In the genomic region with DNA sequence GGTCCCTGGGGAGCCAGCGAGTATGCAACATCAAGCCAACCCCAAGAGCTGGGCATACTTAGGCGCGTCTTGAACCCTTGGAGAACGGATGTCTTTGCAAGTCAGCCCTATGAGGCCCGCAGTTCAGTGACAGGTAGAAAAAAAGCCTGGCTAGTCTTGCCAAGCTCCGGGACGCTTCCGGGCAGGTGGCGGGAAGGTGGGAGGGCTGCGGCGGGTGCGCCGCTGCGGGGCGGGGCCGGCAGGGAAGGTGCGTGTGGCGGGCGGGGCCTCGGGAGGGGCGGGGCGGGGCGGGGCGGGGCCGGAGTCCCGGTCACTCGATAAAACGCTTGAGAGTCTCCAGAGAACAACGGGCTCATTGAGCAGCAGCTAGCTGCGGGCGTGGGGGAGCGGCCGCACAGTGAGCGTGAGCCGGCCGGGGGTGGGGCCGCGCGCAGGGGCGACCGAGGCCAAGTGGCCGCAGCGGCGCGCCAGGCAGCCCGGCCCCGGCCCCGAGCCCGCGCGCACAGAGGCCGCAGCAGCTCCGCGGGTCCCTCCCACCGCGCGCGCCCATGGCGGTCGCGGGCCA, we compare ENCODE assay signal across 8 mouse cellular contexts. TPM values are rescaled to one million over a fixed set of nuclear protein-coding genes. Genes with fewer than 3 reads are reported as not detected.
DNase-seq lines count a peak whose midpoint lies in the region; ATAC-seq and TF ChIP-seq lines count a peak whose summit lies in the region.

No protein-coding gene starts in this region.

- peak; percentile 82 for ATAC-seq in CD4-positive, CD25-positive, alpha-beta regulatory T cell, adult 4 months
- ATAC-seq in embryonic facial prominence, embryonic 14.5 days (ENCODE audit: low read depth): peak; percentile 92
- peak; percentile 88 for ATAC-seq in heart, embryonic 11.5 days (replicated peaks; ENCODE audit: insufficient number of reproducible peaks, low FRiP score, low TSS enrichment)
- ATAC-seq in liver, embryonic 12.5 days: peak; percentile 86
- 0 out of 2 replicates have a peak, but pooled peaks have one; percentile 33 for ATAC-seq in monocyte, adult 5-6 weeks (replicated peaks; ENCODE audit: insufficient number of reproducible peaks, low FRiP score, low TSS enrichment, poor library complexity, severe bottlenecking)

- H3K27me3 ChIP-seq in embryonic facial prominence, embryonic 14.5 days (replicated peaks; ENCODE audit: control insufficient read depth, insufficient read depth, low read length): no peaks in the 10 kb centered on the region; the same call in 1 of the 2 replicates
- no peaks in the 10 kb centered on the region for H3K27me3 ChIP-seq in heart, embryonic 11.5 days (ENCODE audit: control insufficient read depth, insufficient read depth, low read length)
- peaks cover 46% of the 10 kb centered on the region for H3K27me3 ChIP-seq in liver, embryonic 12.5 days (replicated peaks)

- H3K9me3 ChIP-seq in embryonic facial prominence, embryonic 14.5 days (ENCODE audit: control insufficient read depth, low read length): no peaks in the 10 kb centered on the region
- no peaks in the 10 kb centered on the region for H3K9me3 ChIP-seq in heart, embryonic 11.5 days (replicated peaks; ENCODE audit: control insufficient read depth, low read length)
- H3K9me3 ChIP-seq in liver, embryonic 12.5 days (replicated peaks): no peaks in the 10 kb centered on the region

- no peaks in the 10 kb centered on the region for H3K36me3 ChIP-seq in embryonic facial prominence, embryonic 14.5 days (ENCODE audit: control insufficient read depth, insufficient read depth, low read length)
- H3K36me3 ChIP-seq in heart, embryonic 11.5 days (ENCODE audit: control insufficient read depth, insufficient read depth, low read length): no peaks in the 10 kb centered on the region
- no peaks in the 10 kb centered on the region for H3K36me3 ChIP-seq in liver, embryonic 12.5 days

- no peak for TF ChIP-seq CTCF in bone marrow, adult 2 months (IDR thresholded peaks at IDR 0.05; ENCODE audit: control insufficient read depth, insufficient read depth, low read length)

- H3K4me1 ChIP-seq in bone marrow, adult 2 months (ENCODE audit: control insufficient read depth, insufficient read depth, low read length): peaks cover 1% of the 10 kb centered on the region; the same call in 1 of the 2 replicates
- no peaks in the 10 kb centered on the region for H3K4me1 ChIP-seq in embryonic facial prominence, embryonic 14.5 days (ENCODE audit: control insufficient read depth, insufficient read depth, low read length)
- 0 out of 2 replicates have a peak, but pooled peaks cover 9% of the 10 kb centered on the region for H3K4me1 ChIP-seq in heart, embryonic 11.5 days (ENCODE audit: control insufficient read depth, insufficient read depth, low read length)
- H3K4me1 ChIP-seq in liver, embryonic 12.5 days: peaks cover 24% of the 10 kb centered on the region

- H3K4me3 ChIP-seq in bone marrow, adult 2 months (replicated peaks; ENCODE audit: control insufficient read depth, low read depth, low read length): peak overlapping the region; percentile 75
- H3K4me3 ChIP-seq in embryonic facial prominence, embryonic 14.5 days (ENCODE audit: low read depth, low read length): peak overlapping the region; percentile 77
- H3K4me3 ChIP-seq in heart, embryonic 11.5 days (ENCODE audit: low read depth, low read length): peak overlapping the region; percentile 83
- H3K4me3 ChIP-seq in liver, embryonic 12.5 days: peak overlapping the region; percentile 74

- peak; percentile 87 for DNase-seq in embryonic facial prominence, embryonic 14.5 days (ENCODE audit: low spot score)
- DNase-seq in kidney, adult 9 months: peak; percentile 77
- peak; percentile 57 to 75 for DNase-seq in spleen, postnatal 4 days (ENCODE audit: low spot score in 2 of 2)

- peak overlapping the region; percentile 74 for H3K9ac ChIP-seq in embryonic facial prominence, embryonic 14.5 days (ENCODE audit: low read depth, low read length)
- peak overlapping the region; percentile 89 for H3K9ac ChIP-seq in heart, embryonic 11.5 days (ENCODE audit: low read depth, low read length)
- H3K9ac ChIP-seq in liver, embryonic 12.5 days: peak overlapping the region; percentile 74

- H3K4me2 ChIP-seq in embryonic facial prominence, embryonic 14.5 days (ENCODE audit: low read depth, low read length): peak overlapping the region; percentile 91
- H3K4me2 ChIP-seq in heart, embryonic 11.5 days: peak overlapping the region; percentile 75
- H3K4me2 ChIP-seq in liver, embryonic 12.5 days: peak overlapping the region; percentile 97

- peak; percentile 49; the same call in 1 of the 2 replicates for TF ChIP-seq POLR2A in bone marrow, adult 2 months (IDR thresholded peaks at IDR 0.05; ENCODE audit: borderline replicate concordance, control insufficient read depth, low read depth, low read length)

- H3K27ac ChIP-seq in bone marrow, adult 2 months (ENCODE audit: control insufficient read depth, insufficient read depth, low read depth, low read length, poor library complexity): peak overlapping the region; percentile 62; the same call in 1 of the 2 replicates
- peak overlapping the region; percentile 71 for H3K27ac ChIP-seq in embryonic facial prominence, embryonic 14.5 days (replicated peaks; ENCODE audit: low read depth, low read length)
- H3K27ac ChIP-seq in heart, embryonic 11.5 days (ENCODE audit: low read depth, low read length): peak overlapping the region; percentile 87
- peak overlapping the region; percentile 58; the same call in 1 of the 2 replicates for H3K27ac ChIP-seq in liver, embryonic 12.5 days

- WGBS in bone marrow, adult 2 months: under 1% methylated on average over 61 of the region's 61 CpGs
- WGBS in embryonic facial prominence, embryonic 14.5 days: under 1% methylated on average over 29 of the region's 61 CpGs
- WGBS in heart, embryonic 11.5 days (ENCODE audit: insufficient replicate concordance): under 1% methylated on average over 46 of the region's 61 CpGs
- under 1% methylated on average over 56 of the region's 61 CpGs for WGBS in liver, embryonic 12.5 days (ENCODE audit: insufficient replicate concordance)

RNA-seq across cellular contexts. Expression of a gene that starts 41.3 kb away (rescaled TPM):
- 10 to 100 TPM; 49.6 to 77.1 TPM for polyA plus RNA-seq in CD4-positive, CD25-positive, alpha-beta regulatory T cell, adult 4 months (2017; shearing (Covaris generic))
- 22.9 and 38.3 TPM in 2 replicates for polyA plus RNA-seq in bone marrow, adult 2 months (2011; ENCODE audit: insufficient read depth, insufficient read length, low replicate concordance, missing spikeins)
- polyA plus RNA-seq in embryonic facial prominence, embryonic 14.5 days (2014; fragmentation: Nextera tagmentation; extraction: Ambion mirVana): 64.5 and 70.4 TPM in 2 replicates
- 128 and 152 TPM in 2 replicates for polyA plus RNA-seq in heart, embryonic 11.5 days (2014; fragmentation: Nextera tagmentation; extraction: Ambion mirVana)
- 14.2 and 14.6 TPM in 2 replicates for polyA plus RNA-seq in liver, embryonic 12.5 days (2016; fragmentation: Nextera tagmentation; extraction: Ambion mirVana)
- 20.6 to 89.1 TPM (median 24.1 TPM) in 3 replicates for total RNA-seq in monocyte, adult 5-6 weeks (2017)

Comparison
In these comparisons a context has a peak if more than half of its experiments do, and no peak if none do; other contexts are left out.
1. Peak in every context shown above with its lines: DNase-seq, ATAC-seq, H3K4me3 ChIP-seq and H3K27ac ChIP-seq.
2. ATAC-seq: peak in every context shown above with its lines; median percentile 92 in embryonic facial prominence, embryonic 14.5 days; 88 in heart, embryonic 11.5 days; 86 in liver, embryonic 12.5 days; 82 in CD4-positive, CD25-positive, alpha-beta regulatory T cell, adult 4 months; 33 in monocyte, adult 5-6 weeks.